In genomic region chr4:83485735-83486116, GRCm38 (mm10) we compare ENCODE assay signal across 8 mouse cellular contexts. TPM values are rescaled to one million over a fixed set of nuclear protein-coding genes. Genes with fewer than 3 reads are reported as not detected.
A peak's percentile ranks its signal among the peaks of the same experiment; 100 is the strongest.
DNase-seq lines count a peak whose midpoint lies in the region; ATAC-seq lines count a peak whose summit lies in the region.

No protein-coding gene starts in this region.

- no peaks in the 10 kb centered on the region for H3K9me3 ChIP-seq in hindbrain, embryonic 11.5 days (ENCODE audit: control insufficient read depth, low read length)

- H3K36me3 ChIP-seq in hindbrain, embryonic 11.5 days (ENCODE audit: control insufficient read depth, insufficient read depth, low read length), result 0 out of 2 replicates have a peak, but pooled peaks cover 7% of the 10 kb centered on the region

- no peaks in the 10 kb centered on the region for H3K27me3 ChIP-seq in hindbrain, embryonic 11.5 days (ENCODE audit: control insufficient read depth, insufficient read depth, low read length)

- H3K9ac ChIP-seq in hindbrain, embryonic 11.5 days (ENCODE audit: low read depth, low read length), result peak overlapping the region; percentile 96

- no peaks in the 10 kb centered on the region; the same call in 1 of the 2 replicates for H3K4me1 ChIP-seq in hindbrain, embryonic 11.5 days (replicated peaks; ENCODE audit: control insufficient read depth, insufficient read depth, low read length)

- peak overlapping the region; percentile 93 for H3K4me3 ChIP-seq in hindbrain, embryonic 11.5 days (ENCODE audit: low read depth, low read length)

- peak overlapping the region; percentile 62 for H3K4me2 ChIP-seq in hindbrain, embryonic 11.5 days (replicated peaks; ENCODE audit: low read depth, low read length)

- peak; percentile 72 for ATAC-seq in frontal cortex, adult (ENCODE audit: low TSS enrichment)
- peak; percentile 88 for ATAC-seq in hindbrain, embryonic 11.5 days (ENCODE audit: low FRiP score)

- peak overlapping the region; percentile 99 for H3K27ac ChIP-seq in hindbrain, embryonic 11.5 days (ENCODE audit: low read depth, low read length)

- peak; percentile 75 for DNase-seq in MEL-GATA-1-ER (ENCODE audit: extremely low read depth, low read depth)
- DNase-seq in cerebellum, adult 8-10 months, result peak; percentile 85
- DNase-seq in hindbrain, embryonic 11.5 days (ENCODE audit: low spot score), result peak; percentile 91
- peak; percentile 85 to 92 for DNase-seq in layer of hippocampus, postnatal 10 days (ENCODE audit: low spot score in 2 of 2)
- peak; percentile 92 for DNase-seq in lung, postnatal 10 days
- DNase-seq in ovary, postnatal 36 days (ENCODE audit: low spot score), result peak; percentile 86
- peak; percentile 92 for DNase-seq in thymus, postnatal 25 days

- WGBS in hindbrain, embryonic 11.5 days, result 1% methylated on average over 18 of the region's 40 CpGs

RNA-seq across cellular contexts. Expression of gene Psip1, which starts 0.5 kb away (rescaled TPM):
- polyA plus RNA-seq in hindbrain, embryonic 11.5 days (2014; fragmentation: Nextera tagmentation; extraction: Ambion mirVana), result 400 and 407 TPM in 2 replicates
- 100 to 1,000 TPM; 254 to 258 TPM for total RNA-seq in layer of hippocampus, postnatal 10 days (2021)

RNA-seq across cellular contexts. Expression of gene Ccdc171, which starts 39.6 kb away (rescaled TPM):
- polyA plus RNA-seq in hindbrain, embryonic 11.5 days (2014; fragmentation: Nextera tagmentation; extraction: Ambion mirVana), result 3.8 and 4.5 TPM in 2 replicates
- 1 to 10 TPM; 3.1 to 3.9 TPM for total RNA-seq in layer of hippocampus, postnatal 10 days (2021)

Comparison
In these comparisons a context has a peak if more than half of its experiments do, and no peak if none do; other contexts are left out.
1. Peak in every context shown above with its lines: DNase-seq, ATAC-seq, H3K4me3 ChIP-seq and H3K27ac ChIP-seq.